ENCODE assay signal across 29 mouse cellular contexts in genomic region chr4:142933627-142934026, GRCm38 (mm10).
DNase-seq lines count a peak whose midpoint lies in the region; ATAC-seq and TF ChIP-seq lines count a peak whose summit lies in the region.
"Had no signal": no experiment of that assay in that cellular context is flagged by ENCODE, and none has a peak within 500 bp of the region (broad histone marks: within the 10 kb centered on the region; RNA-seq: fewer than 3 reads in every experiment).

No protein-coding gene starts in this region.

- TF ChIP-seq CTCF in midbrain, postnatal 0 days (IDR thresholded peaks at IDR 0.05): no peak

- peak; percentile 85 for ATAC-seq in embryonic facial prominence, embryonic 14.5 days (ENCODE audit: low read depth)
- peak; percentile 75 for ATAC-seq in limb, embryonic 14.5 days (ENCODE audit: low FRiP score, low read depth)
- ATAC-seq in midbrain, postnatal 0 days (ENCODE audit: low FRiP score): no peak
- no peak for ATAC-seq in midbrain, embryonic 15.5 days (replicated peaks)
- ATAC-seq: CD4-positive, CD25-positive, alpha-beta regulatory T cell, adult 4 months; forebrain, embryonic 16.5 days; intestine, embryonic 16.5 days; liver, embryonic 12.5 days; midbrain, embryonic 16.5 days had no signal

- TF ChIP-seq POLR2A in limb, embryonic 14.5 days (IDR thresholded peaks at IDR 0.05; ENCODE audit: borderline replicate concordance, extremely low read depth, insufficient read depth, insufficient read length): no peak

- H3K4me1 ChIP-seq in embryonic facial prominence, embryonic 14.5 days (ENCODE audit: control insufficient read depth, insufficient read depth, low read length): no peaks in the 10 kb centered on the region
- no peaks in the 10 kb centered on the region for H3K4me1 ChIP-seq in embryonic facial prominence, embryonic 10.5 days
- H3K4me1 ChIP-seq in limb, embryonic 14.5 days (ENCODE audit: control insufficient read depth, insufficient read depth, low read length): no peaks in the 10 kb centered on the region
- H3K4me1 ChIP-seq in limb, embryonic 10.5 days: no peaks in the 10 kb centered on the region
- H3K4me1 ChIP-seq in midbrain, postnatal 0 days (ENCODE audit: insufficient read depth, low read length): no peaks in the 10 kb centered on the region
- no peaks in the 10 kb centered on the region for H3K4me1 ChIP-seq in midbrain, embryonic 15.5 days
- H3K4me1 ChIP-seq: embryonic facial prominence, embryonic 15.5 days; limb, embryonic 12.5 days; liver, embryonic 12.5 days; stomach, embryonic 15.5 days had no signal

- H3K4me2 ChIP-seq in embryonic facial prominence, embryonic 14.5 days (ENCODE audit: low read depth, low read length): no peak overlapping the region
- H3K4me2 ChIP-seq in limb, embryonic 14.5 days (replicated peaks; ENCODE audit: low read depth, low read length, severe bottlenecking): no peak overlapping the region
- H3K4me2 ChIP-seq in midbrain, postnatal 0 days (ENCODE audit: low read depth, low read length, poor library complexity, severe bottlenecking): no peak overlapping the region
- no peak overlapping the region for H3K4me2 ChIP-seq in midbrain, embryonic 15.5 days
- H3K4me2 ChIP-seq: embryonic facial prominence, embryonic 15.5 days; heart, embryonic 11.5 days; limb, embryonic 12.5 days; liver, embryonic 12.5 days; stomach, embryonic 15.5 days had no signal

- DNase-seq in embryonic facial prominence, embryonic 14.5 days (ENCODE audit: low spot score): peak; percentile 62
- no peak for DNase-seq in embryonic facial prominence, embryonic 10.5 days (ENCODE audit: low spot score)
- DNase-seq in limb, embryonic 14.5 days (ENCODE audit: low spot score): peak; percentile 29
- no peak for DNase-seq in limb, embryonic 10.5 days (ENCODE audit: low spot score)
- peak; percentile 79 for DNase-seq in midbrain, postnatal 0 days (ENCODE audit: low spot score)
- peak; percentile 7 to 55 for DNase-seq in lung, postnatal 4 days
- DNase-seq in thymus, postnatal 25 days: no peak
- DNase-seq: adrenal gland, postnatal 25 days; cerebellum, adult 11-12 months; cerebellum, postnatal 36 days; embryo, embryonic 11 days; gastrocnemius, postnatal 14 days; heart, adult 11 months; kidney, adult 9 months; kidney, postnatal 14 days; right cerebral cortex, postnatal 4 days; thymus, adult 18-20 months; thymus, postnatal 4 days had no signal

- H3K9ac ChIP-seq in embryonic facial prominence, embryonic 14.5 days (ENCODE audit: low read depth, low read length): no peak overlapping the region
- H3K9ac ChIP-seq in limb, embryonic 14.5 days (ENCODE audit: low read depth, low read length, severe bottlenecking): no peak overlapping the region
- no peak overlapping the region for H3K9ac ChIP-seq in midbrain, postnatal 0 days (replicated peaks; ENCODE audit: low read length, poor library complexity, severe bottlenecking)
- no peak overlapping the region for H3K9ac ChIP-seq in midbrain, embryonic 15.5 days
- H3K9ac ChIP-seq: embryonic facial prominence, embryonic 15.5 days; limb, embryonic 12.5 days; liver, embryonic 12.5 days; stomach, embryonic 15.5 days had no signal

- no peaks in the 10 kb centered on the region for H3K9me3 ChIP-seq in embryonic facial prominence, embryonic 14.5 days (ENCODE audit: control insufficient read depth, low read length)
- no peaks in the 10 kb centered on the region for H3K9me3 ChIP-seq in embryonic facial prominence, embryonic 10.5 days
- H3K9me3 ChIP-seq in limb, embryonic 14.5 days (ENCODE audit: control insufficient read depth, low read length): no peaks in the 10 kb centered on the region; the same call in 1 of the 2 replicates
- H3K9me3 ChIP-seq in limb, embryonic 10.5 days (replicated peaks): no peaks in the 10 kb centered on the region
- 0 out of 2 replicates have a peak, but pooled peaks cover 2% of the 10 kb centered on the region for H3K9me3 ChIP-seq in midbrain, postnatal 0 days (ENCODE audit: low read length)
- H3K9me3 ChIP-seq in midbrain, embryonic 15.5 days: no peaks in the 10 kb centered on the region
- H3K9me3 ChIP-seq: embryonic facial prominence, embryonic 15.5 days; stomach, embryonic 15.5 days had no signal

- no peak overlapping the region for H3K4me3 ChIP-seq in embryonic facial prominence, embryonic 14.5 days (ENCODE audit: low read depth, low read length)
- no peak overlapping the region for H3K4me3 ChIP-seq in embryonic facial prominence, embryonic 10.5 days
- no peak overlapping the region for H3K4me3 ChIP-seq in limb, embryonic 14.5 days (replicated peaks; ENCODE audit: low read length)
- no peak overlapping the region for H3K4me3 ChIP-seq in limb, embryonic 10.5 days
- H3K4me3 ChIP-seq in midbrain, postnatal 0 days (ENCODE audit: low read depth, low read length): no peak overlapping the region
- H3K4me3 ChIP-seq in midbrain, embryonic 15.5 days: no peak overlapping the region
- H3K4me3 ChIP-seq: embryonic facial prominence, embryonic 15.5 days; limb, embryonic 12.5 days; liver, embryonic 12.5 days; stomach, embryonic 15.5 days had no signal

- no peak overlapping the region for H3K27ac ChIP-seq in embryonic facial prominence, embryonic 14.5 days (replicated peaks; ENCODE audit: low read depth, low read length)
- H3K27ac ChIP-seq in embryonic facial prominence, embryonic 10.5 days (replicated peaks): no peak overlapping the region
- H3K27ac ChIP-seq in limb, embryonic 14.5 days (replicated peaks; ENCODE audit: low read depth, low read length): no peak overlapping the region
- H3K27ac ChIP-seq in limb, embryonic 10.5 days: no peak overlapping the region
- H3K27ac ChIP-seq in midbrain, postnatal 0 days (ENCODE audit: low read depth, low read length): no peak overlapping the region
- H3K27ac ChIP-seq in midbrain, embryonic 15.5 days: no peak overlapping the region
- H3K27ac ChIP-seq: embryonic facial prominence, embryonic 15.5 days; limb, embryonic 12.5 days; liver, embryonic 12.5 days; macrophage; stomach, embryonic 15.5 days had no signal

- WGBS in embryonic facial prominence, embryonic 14.5 days: 71% methylated on average over 9 of the region's 9 CpGs
- WGBS in embryonic facial prominence, embryonic 10.5 days: 86% methylated on average over 9 of the region's 9 CpGs
- 55% methylated on average over 9 of the region's 9 CpGs for WGBS in limb, embryonic 14.5 days
- 69% methylated on average over 9 of the region's 9 CpGs for WGBS in limb, embryonic 10.5 days
- 77% methylated on average over 9 of the region's 9 CpGs for WGBS in midbrain, postnatal 0 days
- WGBS in midbrain, embryonic 15.5 days: 80% methylated on average over 9 of the region's 9 CpGs

- no peaks in the 10 kb centered on the region for H3K27me3 ChIP-seq in embryonic facial prominence, embryonic 14.5 days (replicated peaks; ENCODE audit: control insufficient read depth, insufficient read depth, low read length)
- no peaks in the 10 kb centered on the region for H3K27me3 ChIP-seq in embryonic facial prominence, embryonic 10.5 days (replicated peaks; ENCODE audit: low read depth, poor library complexity, severe bottlenecking)
- H3K27me3 ChIP-seq in limb, embryonic 14.5 days (ENCODE audit: control insufficient read depth, insufficient read depth, low read length): no peaks in the 10 kb centered on the region
- H3K27me3 ChIP-seq in limb, embryonic 10.5 days (ENCODE audit: low read depth, poor library complexity, severe bottlenecking): no peaks in the 10 kb centered on the region
- no peaks in the 10 kb centered on the region for H3K27me3 ChIP-seq in midbrain, postnatal 0 days (ENCODE audit: insufficient read depth, low read length)
- no peaks in the 10 kb centered on the region for H3K27me3 ChIP-seq in midbrain, embryonic 15.5 days (replicated peaks)
- H3K27me3 ChIP-seq: embryonic facial prominence, embryonic 15.5 days; limb, embryonic 12.5 days; liver, embryonic 12.5 days; stomach, embryonic 15.5 days had no signal

- H3K36me3 ChIP-seq in embryonic facial prominence, embryonic 14.5 days (ENCODE audit: control insufficient read depth, insufficient read depth, low read length): no peaks in the 10 kb centered on the region
- H3K36me3 ChIP-seq in embryonic facial prominence, embryonic 10.5 days (replicated peaks): no peaks in the 10 kb centered on the region
- H3K36me3 ChIP-seq in limb, embryonic 14.5 days (ENCODE audit: control insufficient read depth, insufficient read depth, low read length): no peaks in the 10 kb centered on the region
- no peaks in the 10 kb centered on the region for H3K36me3 ChIP-seq in limb, embryonic 10.5 days
- H3K36me3 ChIP-seq in midbrain, postnatal 0 days (ENCODE audit: insufficient read depth, low read length): no peaks in the 10 kb centered on the region
- no peaks in the 10 kb centered on the region for H3K36me3 ChIP-seq in midbrain, embryonic 15.5 days (replicated peaks)
- H3K36me3 ChIP-seq: embryonic facial prominence, embryonic 15.5 days; limb, embryonic 12.5 days; liver, embryonic 12.5 days; stomach, embryonic 15.5 days had no signal

Comparison
In these comparisons a context has a peak if more than half of its experiments do, and no peak if none do; other contexts are left out.
1. DNase-seq: peak in embryonic facial prominence, embryonic 14.5 days (single experiment), limb, embryonic 14.5 days (single experiment), midbrain, postnatal 0 days (single experiment) and lung, postnatal 4 days (2 of 2); none in embryonic facial prominence, embryonic 10.5 days (single experiment), limb, embryonic 10.5 days (single experiment) and thymus, postnatal 25 days (single experiment).
2. ATAC-seq: peak in embryonic facial prominence, embryonic 14.5 days (single experiment) and limb, embryonic 14.5 days (single experiment); none in midbrain, postnatal 0 days (single experiment) and midbrain, embryonic 15.5 days (single experiment).